Mouse (Mus musculus) G1E (cell line): ENCODE results near the gene Prm2.

ENCODE experiments used
- CTCF ChIP-seq: IDR thresholded peaks from 2 replicates; pipeline ENCODE4 v1.5.1; 2012; ENCODE audit warnings: low read depth, low read length, inconsistent platforms, mixed read lengths
- GATA1 ChIP-seq: IDR thresholded peaks from 2 replicates; pipeline ENCODE4 v1.6.1; 2012; ENCODE audit warnings: borderline replicate concordance, low read length, inconsistent platforms, mixed read lengths
- TAL1 ChIP-seq: conservative IDR thresholded peaks from 2 replicates; pipeline ENCODE4 v1.6.1; 2012; ENCODE audit warnings: low read depth, low read length, inconsistent platforms, mixed read lengths

GRCm38 (mm10) chr16:10825840-10826239 lies 29.9 kb upstream of the Prm2 start:
- TF ChIP-seq CTCF = no peak
- TF ChIP-seq TAL1 = no peak
- TF ChIP-seq GATA1 = no peak
